Mouse (Mus musculus) heart, embryonic 15.5 days (tissue): ENCODE measurements around the gene Ankrd27. TPM values are rescaled to one million over a fixed set of nuclear protein-coding genes. Genes with fewer than 3 reads are reported as not detected.

Experiments used
- ATAC-seq: fragments of 200-750 bp; cut with Nextera tagmentation; replicated peaks from 2 replicates; pipeline ENCODE4 v1.8.0; 2017; ENCODE audit warnings: low read depth, moderate TSS enrichment; ENCODE audit not compliant: insufficient number of reproducible peaks, insufficient read depth, low FRiP score
- H3K27ac ChIP-seq: fragments of 300-500 bp; sonication (generic); 2 replicates; pipeline ENCODE4 v1.5.1; 2015; ENCODE audit warnings: mild to moderate bottlenecking, inconsistent platforms
- H3K27me3 ChIP-seq: fragments of 300-500 bp; sonication (generic); 2 replicates; pipeline ENCODE4 v1.6.1; 2015; ENCODE audit warnings: inconsistent platforms
- H3K36me3 ChIP-seq: fragments of 300-500 bp; sonication (generic); 2 replicates; pipeline ENCODE4 v1.6.1; 2015; ENCODE audit warnings: mild to moderate bottlenecking, inconsistent platforms
- H3K4me1 ChIP-seq: fragments of 300-500 bp; sonication (generic); replicated peaks from 2 replicates; pipeline ENCODE4 v1.6.1; 2015; ENCODE audit warnings: inconsistent platforms
- H3K4me2 ChIP-seq: fragments of 300-500 bp; sonication (generic); 2 replicates; pipeline ENCODE4 v1.6.1; 2015; ENCODE audit warnings: inconsistent platforms, mild to moderate bottlenecking, moderate library complexity
- H3K4me3 ChIP-seq: fragments of 300-500 bp; sonication (generic); 2 replicates; pipeline ENCODE4 v1.5.1; 2015; ENCODE audit warnings: mild to moderate bottlenecking, inconsistent platforms
- H3K9ac ChIP-seq: fragments of 300-500 bp; sonication (generic); 2 replicates; pipeline ENCODE4 v1.6.1; 2015; ENCODE audit warnings: mild to moderate bottlenecking, inconsistent platforms
- H3K9me3 ChIP-seq: fragments of 300-500 bp; sonication (generic); replicated peaks from 2 replicates; pipeline ENCODE4 v1.6.1; 2016; ENCODE audit warnings: inconsistent platforms
- WGBS: fragments of 180-500 bp; shearing (Covaris S2); methylation state at CpG from one replicate; pipeline ENCODE4 v1.1.7; 2015; ENCODE audit warnings: mixed read lengths; 5-methylcytosine and 5-hydroxymethylcytosine counted together
- polyA plus RNA-seq: library from polyadenylated mRNA; unstranded; fragments of >200 nt; fragmentation: Nextera tagmentation; extraction: Ambion mirVana; gene quantifications from 2 replicates; pipeline ENCODE4 v1.2.1, GENCODE M21; 2015

The Ankrd27 gene
- polyA plus RNA-seq, 1 experiment from 2014 or later: 17.7 TPM

DNA sequence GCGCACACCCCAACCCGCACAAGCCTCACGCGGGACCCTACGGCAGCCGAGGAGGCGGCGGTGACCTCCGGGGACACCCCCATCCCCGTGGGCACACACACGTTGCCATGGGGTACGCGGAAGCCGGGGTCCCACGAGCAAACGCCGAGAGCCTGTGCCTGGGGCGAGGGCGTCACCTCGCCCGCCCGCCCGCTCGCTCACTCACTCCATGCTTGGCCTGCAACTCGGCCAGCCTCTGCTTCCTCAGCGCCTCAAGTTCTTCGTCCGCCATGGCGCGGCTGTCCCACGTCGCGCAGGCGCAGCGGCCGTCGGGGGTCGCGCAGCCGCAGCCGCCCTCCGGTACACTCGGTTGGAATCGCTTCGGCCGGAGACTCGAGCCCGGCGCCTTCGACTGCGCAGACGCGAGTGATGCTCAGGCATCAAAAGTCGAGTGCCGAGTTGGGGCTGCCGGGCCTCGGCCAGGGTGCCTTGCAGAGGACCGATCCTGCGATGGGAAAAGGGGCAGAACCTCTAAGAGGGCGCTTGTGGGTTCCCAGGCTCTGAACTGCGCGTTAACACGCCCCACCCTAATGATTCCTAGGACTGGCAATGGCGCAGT, 61.2 kb downstream of the Ankrd27 start, which contains the start of gene Pdcd5:
TSS of gene Pdcd5 (minus strand) at position 421 of the 598 bp plus-strand sequence.
- Histone ChIP-seq H3K36me3 (peaks cover 29% of the 10 kb centered on the region; the same call in 1 of the 2 replicates), H3K27ac (peak within 1 kb of the TSS; percentile 87), H3K27me3 (no peaks in the 10 kb centered on the region), H3K4me3 (peak within 1 kb of the TSS; percentile 87), H3K4me1 (peaks cover 8% of the 10 kb centered on the region), H3K9me3 (no peaks in the 10 kb centered on the region), H3K4me2 (peak within 1 kb of the TSS; percentile 75), H3K9ac (peak within 1 kb of the TSS; percentile 95)
- ATAC-seq: peak; percentile 93
- under 1% methylated on average over 64 of the region's 64 CpGs for WGBS

DNA sequence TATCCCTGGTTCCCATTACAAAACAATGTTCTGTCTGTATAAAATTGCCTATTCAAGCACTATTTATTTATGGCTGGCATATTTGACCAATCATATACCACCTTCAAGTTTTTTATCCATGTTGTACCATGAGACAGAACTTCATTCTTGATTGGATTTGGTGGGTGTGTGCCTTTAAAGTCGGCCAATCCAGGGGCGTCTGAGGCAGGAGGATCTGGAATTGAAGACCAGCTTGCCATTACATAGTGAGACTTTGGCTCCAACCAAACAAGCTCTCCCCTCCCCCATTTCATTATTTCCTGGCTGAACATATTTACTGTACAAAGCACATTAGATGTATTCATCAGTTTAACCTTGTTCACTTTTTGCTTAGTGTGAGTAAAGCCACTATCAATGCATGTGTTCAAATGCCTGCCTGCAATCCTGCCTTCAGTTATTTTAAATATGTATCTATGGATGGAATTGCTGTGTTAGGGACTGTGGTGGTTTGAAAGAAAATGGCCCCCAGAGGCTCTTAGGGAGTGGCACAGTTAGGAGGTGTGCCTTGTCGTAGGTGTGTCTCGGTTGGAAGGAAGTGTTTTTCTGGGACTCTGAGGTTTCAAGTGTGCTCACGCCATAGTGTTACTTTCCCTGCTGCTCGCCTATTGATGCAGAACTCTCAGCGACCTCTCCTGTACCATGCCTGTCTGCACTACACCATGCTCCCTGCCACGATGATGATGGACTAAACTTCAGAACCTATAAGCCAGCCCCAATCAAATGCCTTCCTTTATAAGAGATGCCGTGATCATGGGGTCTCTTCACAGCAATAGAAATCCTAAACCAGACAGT, 62.4 kb downstream of the Ankrd27 start:
- Histone ChIP-seq H3K27me3 (no peaks in the 10 kb centered on the region), H3K36me3 (peaks cover 17% of the 10 kb centered on the region; the same call in 1 of the 2 replicates), H3K9ac (no peak overlapping the region), H3K9me3 (no peaks in the 10 kb centered on the region), H3K4me3 (no peak overlapping the region), H3K4me2 (no peak overlapping the region), H3K4me1 (peaks cover 8% of the 10 kb centered on the region), H3K27ac (no peak overlapping the region)
- 60% methylated on average over 9 of the region's 9 CpGs for WGBS
- no peak for ATAC-seq

DNA sequence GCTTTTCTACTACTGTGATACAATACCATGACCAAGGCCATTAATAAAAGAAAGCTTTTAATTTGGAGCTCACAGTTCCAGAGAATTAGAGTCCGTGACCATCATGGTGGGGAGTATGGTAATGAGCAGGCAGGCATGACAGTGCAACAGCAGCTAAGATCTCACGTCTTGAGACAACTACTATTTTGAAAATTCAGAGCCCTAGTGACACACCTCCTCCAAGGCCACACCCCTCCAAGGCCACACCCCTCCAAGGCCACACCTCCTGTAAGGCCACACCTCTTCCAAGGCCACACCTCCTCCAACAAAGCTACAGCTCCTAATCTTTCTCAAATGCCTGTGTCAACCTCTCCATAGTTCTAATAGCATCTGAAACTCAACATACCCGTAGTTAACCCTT, 63.0 kb downstream of the Ankrd27 start:
- 39% methylated on average over 3 of the region's 3 CpGs for WGBS
- no peak overlapping the region for H3K27ac ChIP-seq
- H3K36me3 ChIP-seq: peaks cover 11% of the 10 kb centered on the region; the same call in 1 of the 2 replicates
- no peak overlapping the region for H3K4me3 ChIP-seq
- no peak overlapping the region for H3K4me2 ChIP-seq
- no peak for ATAC-seq
- no peaks in the 10 kb centered on the region for H3K27me3 ChIP-seq
- H3K4me1 ChIP-seq: peaks cover 8% of the 10 kb centered on the region
- no peak overlapping the region for H3K9ac ChIP-seq
- no peaks in the 10 kb centered on the region for H3K9me3 ChIP-seq

DNA sequence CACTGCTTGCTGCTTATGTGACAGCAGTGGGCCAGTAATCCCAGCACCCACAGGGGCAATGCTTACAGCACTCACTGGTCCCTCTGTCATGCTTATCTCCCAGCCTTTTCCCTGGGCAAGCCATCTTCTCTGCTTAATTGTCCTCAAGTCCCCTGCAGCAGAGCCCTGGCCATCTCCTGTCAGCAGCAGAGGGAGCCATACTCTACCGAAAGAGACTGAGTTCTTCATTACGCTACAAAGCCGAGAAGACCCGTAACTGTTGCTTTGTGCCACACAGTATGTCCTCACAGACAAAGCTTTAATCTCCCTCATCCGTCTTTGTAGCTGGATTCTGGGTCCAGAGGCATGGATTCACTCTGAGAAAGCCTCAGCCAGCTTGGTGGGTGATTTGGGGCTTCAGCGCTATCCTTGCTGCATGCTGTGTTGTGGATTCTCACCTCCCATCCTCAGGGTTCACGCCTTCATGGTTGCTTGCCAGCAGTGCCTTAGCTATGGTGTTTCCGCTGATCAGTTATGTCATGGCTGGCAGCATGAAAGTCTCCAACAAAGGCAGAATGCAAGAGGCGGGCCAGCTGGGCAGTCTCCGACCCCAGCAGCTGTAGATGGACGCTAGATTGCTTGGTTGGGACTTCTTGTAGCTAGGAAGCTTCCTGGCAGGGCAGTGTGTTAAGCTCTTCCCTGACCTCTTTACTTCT, 64.8 kb downstream of the Ankrd27 start:
- H3K27ac ChIP-seq: no peak overlapping the region
- no peak overlapping the region for H3K9ac ChIP-seq
- no peak overlapping the region for H3K4me2 ChIP-seq
- no peaks in the 10 kb centered on the region for H3K27me3 ChIP-seq
- peaks cover 4% of the 10 kb centered on the region for H3K4me1 ChIP-seq
- no peak for ATAC-seq
- H3K4me3 ChIP-seq: no peak overlapping the region
- 64% methylated on average over 11 of the region's 11 CpGs for WGBS
- no peaks in the 10 kb centered on the region for H3K9me3 ChIP-seq
- H3K36me3 ChIP-seq: no peaks in the 10 kb centered on the region

DNA sequence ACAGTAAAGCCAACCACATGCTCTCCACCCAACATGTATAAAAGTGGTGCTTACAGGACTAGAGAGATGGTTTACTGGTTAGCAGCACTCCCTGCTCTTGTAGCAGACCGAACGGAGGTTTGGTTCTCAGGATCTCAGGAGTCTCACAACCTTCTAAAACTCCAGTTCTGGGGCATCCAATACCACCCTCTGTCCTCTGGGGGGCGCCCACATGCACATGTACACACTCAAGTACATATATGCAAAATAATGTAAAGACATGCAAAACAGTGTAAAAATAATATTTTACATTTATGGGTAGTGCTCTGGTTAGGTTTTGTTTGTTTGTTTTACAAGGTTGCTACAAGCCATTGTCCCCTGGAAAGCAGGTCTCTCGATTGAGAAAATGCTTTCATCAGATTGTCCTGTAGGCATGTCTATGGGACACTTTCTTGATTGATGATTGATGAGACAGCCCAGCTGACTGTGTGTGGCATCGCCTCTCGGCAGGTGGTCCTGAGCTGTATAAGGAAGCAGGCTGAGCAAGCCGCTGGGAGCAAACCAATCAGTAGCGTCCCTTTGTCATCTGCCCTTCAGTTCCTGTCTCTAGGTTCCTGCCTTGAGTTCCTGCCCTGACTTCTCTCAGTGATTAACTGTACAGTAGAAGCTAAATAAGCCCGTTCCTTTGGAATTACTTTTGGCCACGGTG, 65.7 kb downstream of the Ankrd27 start:
- 73% methylated on average over 10 of the region's 10 CpGs for WGBS

DNA sequence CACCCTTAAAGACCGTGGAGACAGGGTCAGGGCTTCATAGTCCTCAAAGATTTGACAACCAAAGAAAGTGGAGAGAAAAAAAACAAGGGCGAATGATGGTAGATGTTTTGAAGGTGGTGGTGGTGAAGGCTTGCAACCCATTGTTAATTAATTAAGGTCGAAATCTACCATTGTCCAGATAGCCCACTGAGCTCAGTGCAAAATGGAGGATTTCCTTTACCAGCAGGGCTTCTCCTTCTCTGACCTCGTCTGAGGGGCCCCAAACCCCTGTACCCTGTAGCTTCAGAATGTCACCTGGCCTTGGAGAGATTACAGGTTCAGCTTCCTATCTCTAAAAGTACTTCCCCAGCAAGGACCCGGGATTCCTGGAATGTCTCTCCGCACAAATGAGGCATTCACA, 71.8 kb downstream of the Ankrd27 start:
- Histone ChIP-seq H3K4me3 (no peak overlapping the region), H3K4me2 (no peak overlapping the region), H3K27ac (no peak overlapping the region), H3K9ac (no peak overlapping the region), H3K9me3 (no peaks in the 10 kb centered on the region), H3K4me1 (no peaks in the 10 kb centered on the region), H3K36me3 (no peaks in the 10 kb centered on the region), H3K27me3 (no peaks in the 10 kb centered on the region)
- WGBS: 38% methylated on average over 6 of the region's 6 CpGs
- ATAC-seq: no peak

More for the DNA sequence above, 65.7 kb downstream of the Ankrd27 start:
- no peaks in the 10 kb centered on the region; the same call in 1 of the 2 replicates for H3K4me1 ChIP-seq
- no peaks in the 10 kb centered on the region for H3K9me3 ChIP-seq
- no peak overlapping the region for H3K27ac ChIP-seq
- no peak for ATAC-seq
- no peaks in the 10 kb centered on the region for H3K27me3 ChIP-seq
- H3K36me3 ChIP-seq: no peaks in the 10 kb centered on the region
- H3K9ac ChIP-seq: no peak overlapping the region
- no peak overlapping the region for H3K4me3 ChIP-seq
- H3K4me2 ChIP-seq: no peak overlapping the region

DNA sequence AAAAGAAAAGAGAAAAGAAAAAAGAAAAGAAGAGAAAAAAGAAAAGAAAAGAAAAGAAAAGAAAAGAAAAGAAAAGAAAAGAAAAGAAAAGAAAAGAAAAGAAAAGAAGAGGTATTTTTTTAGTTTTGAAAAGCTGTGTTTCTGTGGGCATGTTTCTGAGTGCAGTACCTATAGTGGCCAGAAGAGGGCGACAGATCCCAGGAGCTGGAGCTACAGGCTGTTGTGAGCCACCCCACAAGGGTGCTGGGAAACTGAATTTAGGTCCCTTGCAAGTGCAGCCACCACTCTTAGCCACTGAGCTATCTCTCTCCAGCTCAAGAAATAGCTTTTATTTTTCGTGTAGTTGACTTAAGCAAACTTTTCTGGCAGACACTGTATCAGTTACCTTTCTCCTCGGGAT, 73.1 kb downstream of the Ankrd27 start:
- 55% methylated on average over 3 of the region's 3 CpGs for WGBS

GRCm38 (mm10) chr7:35663790-35664376, 77.8 kb downstream of the Ankrd27 start:
- WGBS: 62% methylated on average over 16 of the region's 16 CpGs
- H3K4me2 ChIP-seq: no peak overlapping the region
- ATAC-seq: no peak
- H3K27me3 ChIP-seq: no peaks in the 10 kb centered on the region
- no peaks in the 10 kb centered on the region for H3K36me3 ChIP-seq
- H3K27ac ChIP-seq: no peak overlapping the region
- H3K4me1 ChIP-seq: no peaks in the 10 kb centered on the region
- H3K9ac ChIP-seq: no peak overlapping the region
- H3K9me3 ChIP-seq: no peaks in the 10 kb centered on the region
- H3K4me3 ChIP-seq: no peak overlapping the region

More for the DNA sequence above, 73.1 kb downstream of the Ankrd27 start:
- H3K4me2 ChIP-seq: no peak overlapping the region
- H3K27me3 ChIP-seq: no peaks in the 10 kb centered on the region
- H3K36me3 ChIP-seq: no peaks in the 10 kb centered on the region
- no peaks in the 10 kb centered on the region for H3K9me3 ChIP-seq
- no peak overlapping the region for H3K27ac ChIP-seq
- ATAC-seq: no peak
- H3K4me3 ChIP-seq: no peak overlapping the region
- no peak overlapping the region for H3K9ac ChIP-seq
- H3K4me1 ChIP-seq: no peaks in the 10 kb centered on the region

DNA sequence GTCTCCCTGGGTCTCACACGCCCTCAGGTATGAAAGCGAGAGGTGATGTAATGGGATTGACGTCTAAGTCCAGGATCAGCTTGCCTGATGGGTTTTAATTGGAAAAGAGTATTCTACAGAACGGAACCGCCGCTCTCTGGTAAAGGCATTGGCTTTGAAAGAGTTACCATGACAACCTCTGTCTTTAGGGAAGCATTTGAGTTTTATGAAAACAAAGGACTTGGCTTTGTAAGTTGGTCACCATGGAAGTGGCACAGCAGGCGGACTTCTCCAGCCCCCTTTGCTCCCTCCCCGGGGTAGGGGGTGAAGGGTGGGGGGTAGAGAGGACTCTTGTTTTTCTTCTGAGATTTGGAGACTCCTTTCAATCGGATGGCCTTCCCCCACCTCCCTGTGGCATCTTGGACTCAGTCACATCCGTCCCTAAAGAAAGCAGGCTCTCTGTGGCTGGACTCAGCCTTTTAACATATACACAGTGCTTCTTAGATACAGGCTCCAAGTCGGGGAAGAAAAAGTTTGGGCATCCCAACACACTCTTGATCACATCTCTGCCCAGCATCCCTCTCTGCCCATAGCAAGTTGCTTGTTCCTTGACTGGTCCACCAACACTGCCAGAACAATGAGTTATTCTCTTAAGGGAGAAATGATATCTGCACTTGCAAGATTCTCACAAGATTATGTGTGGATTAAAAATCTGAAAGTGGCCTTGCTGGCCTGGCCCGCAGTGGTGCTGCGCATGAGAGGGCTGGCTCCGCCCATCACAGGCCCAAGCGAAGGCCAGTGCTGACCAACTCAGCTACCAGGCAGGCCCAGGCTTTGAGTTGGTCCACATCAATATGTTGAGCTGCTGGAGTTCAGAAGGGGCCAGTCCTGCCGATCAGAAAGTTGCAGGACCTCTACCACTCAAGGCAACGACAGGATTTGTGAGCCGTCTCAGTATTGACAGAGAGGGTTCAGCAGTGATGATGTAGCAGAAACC, 82.3 kb downstream of the Ankrd27 start:
- H3K4me3 ChIP-seq: no peak overlapping the region
- H3K27ac ChIP-seq: no peak overlapping the region
- no peaks in the 10 kb centered on the region for H3K9me3 ChIP-seq
- WGBS: 61% methylated on average over 18 of the region's 18 CpGs
- no peaks in the 10 kb centered on the region for H3K27me3 ChIP-seq
- H3K36me3 ChIP-seq: no peaks in the 10 kb centered on the region
- no peak overlapping the region for H3K9ac ChIP-seq
- ATAC-seq: no peak
- H3K4me2 ChIP-seq: no peak overlapping the region
- H3K4me1 ChIP-seq: no peaks in the 10 kb centered on the region

- H3K4me2 ChIP-seq: no peak overlapping the region
- H3K36me3 ChIP-seq: no peaks in the 10 kb centered on the region
- H3K9ac ChIP-seq: no peak overlapping the region
- ATAC-seq: no peak
- no peak overlapping the region for H3K4me3 ChIP-seq
- H3K9me3 ChIP-seq: no peaks in the 10 kb centered on the region
- H3K4me1 ChIP-seq: no peaks in the 10 kb centered on the region
- H3K27ac ChIP-seq: no peak overlapping the region
- 68% methylated on average over 4 of the region's 4 CpGs for WGBS
- no peaks in the 10 kb centered on the region for H3K27me3 ChIP-seq
These were observed 92.9 kb downstream of the Ankrd27 start for GRCm38 (mm10) chr7:35678976-35679375.
